Mouse (Mus musculus) testis, adult 2 months (tissue): ENCODE results near the gene Birc7.

Source experiments
- CTCF ChIP-seq: fragments of 200-500 bp; IDR thresholded peaks from 2 replicates; pipeline ENCODE4 v1.5.1; 2012; ENCODE audit warnings: low read depth, mild to moderate bottlenecking, inconsistent platforms, low read length, moderate library complexity; ENCODE audit not compliant: control insufficient read depth, insufficient read depth, insufficient replicate concordance
- POLR2A ChIP-seq: fragments of 200-500 bp; IDR thresholded peaks from 2 replicates; pipeline ENCODE4 v1.6.1; 2012; ENCODE audit warnings: low read depth, mild to moderate bottlenecking, inconsistent platforms, low read length, moderate library complexity; ENCODE audit not compliant: control insufficient read depth

GRCm38 (mm10) chr2:180928723-180929122, at the start of gene Birc7:
- TF ChIP-seq CTCF (no peak), POLR2A (no peak)
